Mouse (Mus musculus) megakaryocyte, adult 5-6 weeks (primary cell): ENCODE results near the gene Abcg1. TPM values are rescaled to one million over a fixed set of nuclear protein-coding genes. Genes with fewer than 3 reads are reported as not detected.

Experiments
- total RNA-seq, 2 experiments: library from RNA; stranded (forward) in 1 of 2; stranded (reverse) in 1 of 2; fragments of 153-499, 151-499 nt in 1 of 2; fragments of 221-1000, 200-1000 nt in 1 of 2; gene quantifications; 2 replicates each; pipeline versions ENCODE4 v1.2.3 to v1.2.4; 2015 to 2017

Abcg1 gene
- total RNA-seq, 2 experiments from 2014 or later, result 19.2 to 20.1 TPM

Other genes with a start within 250 kb of the Abcg1 start
- gene Glp1r, start 155.9 kb upstream of the Abcg1 start, total RNA-seq (2015), result 0.07 TPM in 1 of 2 replicates, not detected in the other
- not detected in 2 replicates for gene Glp1r, start 155.9 kb upstream of the Abcg1 start, total RNA-seq (2017)
- not detected in 2 replicates for gene Umodl1, start 103.0 kb upstream of the Abcg1 start, total RNA-seq (2015)
- gene Umodl1, start 103.0 kb upstream of the Abcg1 start, total RNA-seq (2017), result not detected in 2 replicates
- gene Tff3, start 72.0 kb downstream of the Abcg1 start, total RNA-seq (2015), result not detected in 2 replicates
- gene Tff3, start 72.0 kb downstream of the Abcg1 start, total RNA-seq (2017), result not detected in 2 replicates
- gene Tff2, start 86.6 kb downstream of the Abcg1 start, total RNA-seq (2015), result not detected in 2 replicates
- gene Tff2, start 86.6 kb downstream of the Abcg1 start, total RNA-seq (2017), result not detected in 2 replicates
- gene Tff1, start 107.6 kb downstream of the Abcg1 start, total RNA-seq (2015), result not detected in 2 replicates
- gene Tff1, start 107.6 kb downstream of the Abcg1 start, total RNA-seq (2017), result not detected in 2 replicates
- gene Tmprss3, start 141.3 kb downstream of the Abcg1 start, total RNA-seq (2015), result 0.23 and 0.56 TPM in 2 replicates
- 0.16 and 0.26 TPM in 2 replicates for gene Tmprss3, start 141.3 kb downstream of the Abcg1 start, total RNA-seq (2017)
- 2.6 and 6.2 TPM in 2 replicates for gene Ubash3a, start 150.2 kb downstream of the Abcg1 start, total RNA-seq (2015)
- gene Ubash3a, start 150.2 kb downstream of the Abcg1 start, total RNA-seq (2017), result 3.9 and 5.0 TPM in 2 replicates
- 0.36 TPM in 2 replicates for gene Rsph1, start 219.7 kb downstream of the Abcg1 start, total RNA-seq (2015)
- gene Rsph1, start 219.7 kb downstream of the Abcg1 start, total RNA-seq (2017), result 0.66 and 1.1 TPM in 2 replicates
- 6.3 and 8.1 TPM in 2 replicates for gene Slc37a1, start 229.1 kb downstream of the Abcg1 start, total RNA-seq (2015)
- 3.9 and 10.6 TPM in 2 replicates for gene Slc37a1, start 229.1 kb downstream of the Abcg1 start, total RNA-seq (2017)